9 mouse cellular contexts compared by ENCODE assay signal in the genomic region with DNA sequence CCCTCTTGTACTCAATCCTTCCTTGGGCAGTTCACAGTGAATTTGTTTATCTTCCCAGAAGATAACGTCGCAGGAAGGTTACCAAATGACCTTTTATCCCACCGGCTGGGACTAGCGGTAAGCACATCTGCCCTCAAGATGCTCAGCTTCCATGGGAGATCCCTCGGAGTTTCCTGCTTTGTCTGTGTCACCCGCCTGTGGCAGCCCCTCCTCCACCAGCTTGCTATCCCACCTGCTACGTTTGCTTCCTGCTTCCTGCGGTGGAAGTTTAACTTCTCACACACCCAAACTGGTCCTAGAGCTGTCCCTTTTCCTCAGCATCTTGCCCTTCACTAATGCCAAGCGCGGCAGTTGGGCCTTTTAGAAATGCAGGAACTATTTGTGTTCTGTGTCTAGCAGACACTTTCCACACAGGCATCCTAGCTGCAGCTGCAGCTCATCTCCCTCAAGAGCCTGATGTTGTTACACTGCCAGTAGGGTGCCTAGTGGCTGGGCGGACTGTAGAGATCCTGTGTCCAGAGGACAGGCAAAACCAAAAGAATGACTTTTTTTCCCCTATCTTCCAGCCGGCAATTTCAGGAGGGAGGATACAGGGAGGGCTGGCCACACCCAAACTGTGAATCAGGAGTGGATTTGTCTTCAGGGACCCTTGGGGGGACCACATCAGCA.
DNase-seq lines count a peak whose midpoint lies in the region; ATAC-seq lines count a peak whose summit lies in the region.
"Had no signal": no experiment of that assay in that cellular context is flagged by ENCODE, and none has a peak within 500 bp of the region (broad histone marks: within the 10 kb centered on the region; RNA-seq: fewer than 3 reads in every experiment).

No protein-coding gene starts in this region.

- 10% methylated on average over 12 of the region's 12 CpGs for WGBS in forebrain, embryonic 16.5 days
- WGBS in neural tube, embryonic 15.5 days = 8% methylated on average over 12 of the region's 12 CpGs

- no peaks in the 10 kb centered on the region for H3K9me3 ChIP-seq in forebrain, embryonic 16.5 days (ENCODE audit: control insufficient read depth, low read length)
- H3K9me3 ChIP-seq in neural tube, embryonic 15.5 days (replicated peaks) = no peaks in the 10 kb centered on the region

- DNase-seq in layer of hippocampus, adult 9-11 months = peak; percentile 14
- DNase-seq in layer of hippocampus, postnatal 10 days (ENCODE audit: low spot score in 2 of 2) = no peak
- DNase-seq in kidney, postnatal 25 days = peak; percentile 29 to 51
- DNase-seq in urinary bladder, postnatal 10 days (ENCODE audit: low spot score) = no peak
- no peak for DNase-seq in left cerebral cortex, postnatal 4 days
- DNase-seq: liver had no signal

- H3K9ac ChIP-seq in forebrain, embryonic 16.5 days (replicated peaks; ENCODE audit: low read depth, low read length) = no peak overlapping the region
- no peak overlapping the region for H3K9ac ChIP-seq in neural tube, embryonic 15.5 days (replicated peaks)

- H3K36me3 ChIP-seq in forebrain, embryonic 16.5 days (ENCODE audit: control insufficient read depth, insufficient read depth) = no peaks in the 10 kb centered on the region
- no peaks in the 10 kb centered on the region for H3K36me3 ChIP-seq in neural tube, embryonic 15.5 days

- H3K4me3 ChIP-seq in forebrain, embryonic 16.5 days (replicated peaks; ENCODE audit: low read length) = no peak overlapping the region
- no peak overlapping the region for H3K4me3 ChIP-seq in neural tube, embryonic 15.5 days (replicated peaks)

- H3K27me3 ChIP-seq in forebrain, embryonic 16.5 days (replicated peaks; ENCODE audit: control insufficient read depth, insufficient read depth, low read length) = no peaks in the 10 kb centered on the region
- no peaks in the 10 kb centered on the region for H3K27me3 ChIP-seq in neural tube, embryonic 15.5 days (replicated peaks)

- H3K4me2 ChIP-seq in forebrain, embryonic 16.5 days (ENCODE audit: low read length) = no peak overlapping the region
- H3K4me2 ChIP-seq in neural tube, embryonic 15.5 days = peak overlapping the region; percentile 31

- no peak overlapping the region for H3K27ac ChIP-seq in forebrain, embryonic 16.5 days (ENCODE audit: low read length)
- H3K27ac ChIP-seq in neural tube, embryonic 15.5 days (replicated peaks) = no peak overlapping the region

- ATAC-seq in forebrain, embryonic 16.5 days = 0 out of 2 replicates have a peak, but pooled peaks have one; percentile 45
- no peak; the same call in 1 of the 2 replicates for ATAC-seq in neural tube, embryonic 15.5 days (ENCODE audit: low FRiP score)
- ATAC-seq in cerebellum, adult (ENCODE audit: insufficient number of reproducible peaks, low FRiP score, low TSS enrichment) = no peak

- intact Hi-C loops in left cerebral cortex, postnatal 4 days (cut with DNase I) = loop anchor here (10.0 kb wide), 1 partner anchor 96 kb away; the partner anchor contains the start of gene Tmem17

- H3K4me1 ChIP-seq in forebrain, embryonic 16.5 days (replicated peaks; ENCODE audit: control insufficient read depth, insufficient read depth, low read length) = peaks cover 9% of the 10 kb centered on the region
- H3K4me1 ChIP-seq in neural tube, embryonic 15.5 days = peaks cover 13% of the 10 kb centered on the region

Comparison
In these comparisons a context has a peak if more than half of its experiments do, and no peak if none do; other contexts are left out.
1. DNase-seq: peak in layer of hippocampus, adult 9-11 months (single experiment) and kidney, postnatal 25 days (2 of 2); none in layer of hippocampus, postnatal 10 days (0 of 2), urinary bladder, postnatal 10 days (single experiment) and left cerebral cortex, postnatal 4 days (single experiment).